ENCODE assay signal across 9 mouse cellular contexts in the genomic region with DNA sequence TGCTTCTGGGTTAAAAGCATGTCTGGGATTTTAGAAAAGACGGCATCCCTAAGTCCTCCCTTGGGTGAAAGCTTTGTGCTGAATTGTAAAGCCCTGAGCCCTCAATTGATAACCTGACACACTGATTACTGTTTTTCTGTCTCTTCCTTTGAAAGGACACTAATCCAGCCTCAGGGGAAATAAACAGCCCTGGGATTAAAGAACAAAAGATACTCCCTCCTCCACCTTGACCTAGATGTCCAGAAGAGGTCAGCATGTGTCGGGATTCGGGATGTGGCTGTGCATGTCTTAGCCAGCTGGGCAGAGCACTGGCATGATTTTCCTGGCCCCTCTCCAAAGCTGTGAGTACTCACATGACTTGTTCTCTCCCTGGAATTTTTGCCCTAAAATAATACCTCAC.
DNase-seq lines count a peak whose midpoint lies in the region; ATAC-seq lines count a peak whose summit lies in the region.
"Had no signal": no experiment of that assay in that cellular context is flagged by ENCODE, and none has a peak within 500 bp of the region (broad histone marks: within the 10 kb centered on the region; RNA-seq: fewer than 3 reads in every experiment).

No protein-coding gene starts in this region.

- no peak overlapping the region for H3K4me3 ChIP-seq in hindbrain, embryonic 16.5 days (ENCODE audit: low read length)

- ATAC-seq in hindbrain, embryonic 16.5 days = peak; percentile 63; the same call in 1 of the 2 replicates

- H3K9me3 ChIP-seq in hindbrain, embryonic 16.5 days (ENCODE audit: control insufficient read depth, low read length) = no peaks in the 10 kb centered on the region

- WGBS in hindbrain, embryonic 16.5 days = 3% methylated on average over 3 of the region's 3 CpGs

- no peak overlapping the region for H3K9ac ChIP-seq in hindbrain, embryonic 16.5 days (ENCODE audit: low read depth, low read length)
- H3K9ac ChIP-seq: liver, embryonic 14.5 days had no signal

- peaks cover 5% of the 10 kb centered on the region for H3K4me1 ChIP-seq in hindbrain, embryonic 16.5 days (ENCODE audit: control insufficient read depth, insufficient read depth, low read depth, low read length)

- H3K36me3 ChIP-seq in hindbrain, embryonic 16.5 days (ENCODE audit: control insufficient read depth, insufficient read depth, low read length) = no peaks in the 10 kb centered on the region

- H3K4me2 ChIP-seq in hindbrain, embryonic 16.5 days (ENCODE audit: low read length) = no peak overlapping the region

- no peaks in the 10 kb centered on the region for H3K27me3 ChIP-seq in hindbrain, embryonic 16.5 days (replicated peaks; ENCODE audit: control insufficient read depth, insufficient read depth, low read length)

- intact Hi-C loops in gastrocnemius, postnatal 14 days (cut with DNase I; ENCODE audit: low total_unique reads) = no loop called here

- DNase-seq in gastrocnemius, postnatal 14 days = peak; percentile 9
- DNase-seq in gastrocnemius, postnatal 25 days = no peak
- DNase-seq in 3T3-L1 (ENCODE audit: low read depth, low spot score) = peak; percentile 3
- DNase-seq in cerebellum, postnatal 14 days = peak; percentile 66 to 72
- no peak for DNase-seq in ovary, adult 18-20 months (ENCODE audit: low spot score)
- no peak for DNase-seq in urinary bladder, postnatal 14 days (ENCODE audit: low spot score)
- DNase-seq in layer of hippocampus, postnatal 36 days = no peak

- H3K27ac ChIP-seq in hindbrain, embryonic 16.5 days (ENCODE audit: low read depth, low read length) = no peak overlapping the region; the same call in 1 of the 2 replicates
- H3K27ac ChIP-seq: liver, embryonic 14.5 days had no signal

Comparison
In these comparisons a context has a peak if more than half of its experiments do, and no peak if none do; other contexts are left out.
1. DNase-seq: peak in gastrocnemius, postnatal 14 days (single experiment), 3T3-L1 (single experiment) and cerebellum, postnatal 14 days (2 of 2); none in gastrocnemius, postnatal 25 days (single experiment), ovary, adult 18-20 months (single experiment), urinary bladder, postnatal 14 days (single experiment) and layer of hippocampus, postnatal 36 days (0 of 2).